Mouse (Mus musculus) thymus, adult 2 months (tissue): ENCODE data around the gene Trim63.

Experiments used
- CTCF ChIP-seq: fragments of 200-500 bp; IDR thresholded peaks from 2 replicates; pipeline ENCODE4 v1.5.1; 2012; ENCODE audit warnings: mild to moderate bottlenecking, control low read depth, low read length, moderate library complexity, borderline replicate concordance; ENCODE audit not compliant: control insufficient read depth, poor library complexity, insufficient read depth; ENCODE audit errors: extremely low read depth
- POLR2A ChIP-seq: fragments of 200-500 bp; IDR thresholded peaks from 2 replicates; pipeline ENCODE4 v1.6.1; 2012; ENCODE audit warnings: mild to moderate bottlenecking, low read length, control low read depth, moderate library complexity; ENCODE audit not compliant: control insufficient read depth, poor library complexity, insufficient read depth; ENCODE audit errors: extremely low read depth

DNA sequence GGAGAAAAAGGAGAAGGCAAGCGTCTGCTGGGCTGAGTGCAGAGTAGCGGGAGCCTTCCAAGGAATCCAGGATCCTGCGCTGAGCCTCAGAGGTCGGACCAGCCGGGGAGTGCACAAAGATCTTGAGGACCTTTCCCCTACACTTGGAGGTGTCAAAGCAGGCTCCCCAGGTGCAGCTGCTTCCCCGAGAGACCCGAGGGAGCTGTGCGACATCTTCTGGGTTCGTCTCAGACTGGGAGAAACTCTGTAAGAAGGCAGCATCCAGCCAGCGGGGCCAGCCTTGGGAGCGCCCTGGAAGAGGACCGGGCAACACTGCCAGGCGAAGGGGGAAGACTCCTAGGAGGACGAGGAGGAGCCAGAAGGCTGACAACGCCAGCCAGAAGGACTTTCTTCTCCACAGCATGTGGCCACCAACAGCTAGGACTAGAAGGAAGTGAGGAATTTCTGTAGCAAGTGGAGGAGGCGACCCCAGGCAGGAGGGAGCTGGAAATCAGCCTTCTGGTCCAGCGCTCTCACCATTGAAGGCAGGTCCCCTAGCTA is 56.5 kb downstream of the Trim63 start:
- no peak for TF ChIP-seq CTCF
- TF ChIP-seq POLR2A = no peak
